Mouse (Mus musculus) ES-E14 (cell line): ENCODE measurements around the gene Tanc2. TPM values are rescaled to one million over a fixed set of nuclear protein-coding genes. Genes with fewer than 3 reads are reported as not detected.

Experiments used
- DNase-seq: peaks from one replicate; pipeline ENCODE4 v3.0.0-alpha.2; 2013; ENCODE audit warnings: low read depth, low spot score
- H3K27ac ChIP-seq: 2 replicates; pipeline ENCODE4 v1.5.1; 2012; ENCODE audit warnings: low read depth, mild to moderate bottlenecking, low read length, moderate library complexity, mixed read lengths; ENCODE audit not compliant: poor library complexity, insufficient read depth, severe bottlenecking
- H3K36me3 ChIP-seq: 2 replicates; pipeline ENCODE4 v1.6.1; 2012; ENCODE audit warnings: mild to moderate bottlenecking, low read length, moderate library complexity, mixed read lengths; ENCODE audit not compliant: control insufficient read depth, poor library complexity, insufficient read depth, severe bottlenecking
- H3K4me1 ChIP-seq, 2 experiments: fragments of 150-350 bp in 1 of 2; sonication (generic) in 1 of 2; 2 replicates each; pipeline ENCODE4 v1.6.1; 2012; ENCODE audit warnings: low read length in 2 of 2, mild to moderate bottlenecking in 1 of 2, mixed read lengths in 1 of 2; ENCODE audit not compliant: control insufficient read depth in 2 of 2, insufficient read depth in 2 of 2, poor library complexity in 1 of 2
- H3K4me3 ChIP-seq, 2 experiments: fragments of 150-350 bp in 1 of 2; sonication (generic) in 1 of 2; 2 replicates each; pipeline ENCODE4 v1.5.1; 2012; ENCODE audit warnings: low read length in 2 of 2, low read depth in 1 of 2, mild to moderate bottlenecking in 1 of 2, mixed read lengths in 1 of 2; ENCODE audit not compliant: insufficient read depth in 1 of 2, poor library complexity in 1 of 2, severe bottlenecking in 1 of 2
- H3K9ac ChIP-seq: 2 replicates; pipeline ENCODE4 v1.6.1; 2012; ENCODE audit warnings: low read depth, mild to moderate bottlenecking, low read length, mixed read lengths; ENCODE audit not compliant: poor library complexity, insufficient read depth, severe bottlenecking
- H3K9me3 ChIP-seq: fragments of 150-350 bp; sonication (generic); 2 replicates; pipeline ENCODE4 v1.6.1; 2012; ENCODE audit warnings: low read depth, mild to moderate bottlenecking, low read length; ENCODE audit not compliant: control insufficient read depth, insufficient read depth
- CHD2 ChIP-seq: IDR thresholded peaks from 2 replicates; pipeline ENCODE4 v1.6.1; 2014; ENCODE audit warnings: mild to moderate bottlenecking, low read depth, low read length, inconsistent platforms
- HCFC1 ChIP-seq: IDR thresholded peaks from 2 replicates; pipeline ENCODE4 v1.6.1; 2012; ENCODE audit warnings: low read length, inconsistent platforms, borderline replicate concordance; ENCODE audit not compliant: insufficient read depth
- MAFK ChIP-seq: IDR thresholded peaks from 2 replicates; pipeline ENCODE4 v1.6.1; 2014; ENCODE audit warnings: mild to moderate bottlenecking, low read depth, low read length, inconsistent platforms; ENCODE audit not compliant: insufficient read depth
- ZC3H11A ChIP-seq: IDR thresholded peaks from 2 replicates; pipeline ENCODE4 v1.6.1; 2012; ENCODE audit warnings: low read depth, mild to moderate bottlenecking, inconsistent platforms, low read length, borderline replicate concordance
- ZNF384 ChIP-seq: IDR thresholded peaks from 2 replicates; pipeline ENCODE4 v1.6.1; 2012; ENCODE audit warnings: low read depth, low read length, inconsistent platforms
- in situ Hi-C, 2 experiments: fragments of 600-800 bp; cut with MboI; formaldehyde crosslinking; loops; one replicate each; pipeline ENCODE4 v1.15.1; 2025; ENCODE audit warnings: low sequenced_read_pairs in 2 of 2, inconsistent platforms in 1 of 2; ENCODE audit not compliant: unreplicated experiment in 2 of 2
- total RNA-seq: library from RNA; depleted of rRNA; stranded (reverse); fragments of 300-350 nt; gene quantifications from 2 replicates; pipeline ENCODE4 v1.2.3, GENCODE M21; 2012

Gene Tanc2
- total RNA-seq, 1 experiment = 5.8 TPM

DNA sequence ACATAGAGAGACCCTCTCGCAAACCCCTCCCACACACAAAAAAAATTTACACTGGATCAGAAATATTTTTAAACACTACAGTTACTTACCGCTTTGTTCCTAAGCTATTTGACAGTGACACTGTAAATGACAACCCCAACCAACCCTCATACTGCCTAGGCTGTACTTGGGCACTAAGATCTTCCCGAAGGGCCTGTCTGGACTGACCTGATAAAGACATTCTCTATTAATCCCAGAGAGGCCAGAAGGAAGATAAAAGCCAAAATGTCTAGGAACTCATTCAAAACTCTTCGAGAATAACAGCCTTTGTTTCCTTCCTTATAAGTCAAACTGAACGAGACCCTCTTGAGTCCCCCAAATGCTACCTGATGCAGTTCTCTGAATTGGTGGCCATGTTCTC lies 331.5 kb downstream of the Tanc2 start:
- TF ChIP-seq CHD2 = no peak
- no peak for TF ChIP-seq MAFK
- TF ChIP-seq HCFC1 = no peak
- no peak for TF ChIP-seq ZNF384
- TF ChIP-seq ZC3H11A = no peak
- Histone ChIP-seq H3K9me3 (no peaks in the 10 kb centered on the region), H3K9ac (no peak overlapping the region), H3K4me3 (no peak overlapping the region), H3K36me3 (no peaks in the 10 kb centered on the region), H3K4me1 (no peaks in the 10 kb centered on the region), H3K27ac (no peak overlapping the region)
- no peak for DNase-seq
- in situ Hi-C loops = loop anchor here in 1 of 2 experiments (25.0 kb wide), 1 partner anchor 559 kb away; no protein-coding TSS in a partner anchor

DNA sequence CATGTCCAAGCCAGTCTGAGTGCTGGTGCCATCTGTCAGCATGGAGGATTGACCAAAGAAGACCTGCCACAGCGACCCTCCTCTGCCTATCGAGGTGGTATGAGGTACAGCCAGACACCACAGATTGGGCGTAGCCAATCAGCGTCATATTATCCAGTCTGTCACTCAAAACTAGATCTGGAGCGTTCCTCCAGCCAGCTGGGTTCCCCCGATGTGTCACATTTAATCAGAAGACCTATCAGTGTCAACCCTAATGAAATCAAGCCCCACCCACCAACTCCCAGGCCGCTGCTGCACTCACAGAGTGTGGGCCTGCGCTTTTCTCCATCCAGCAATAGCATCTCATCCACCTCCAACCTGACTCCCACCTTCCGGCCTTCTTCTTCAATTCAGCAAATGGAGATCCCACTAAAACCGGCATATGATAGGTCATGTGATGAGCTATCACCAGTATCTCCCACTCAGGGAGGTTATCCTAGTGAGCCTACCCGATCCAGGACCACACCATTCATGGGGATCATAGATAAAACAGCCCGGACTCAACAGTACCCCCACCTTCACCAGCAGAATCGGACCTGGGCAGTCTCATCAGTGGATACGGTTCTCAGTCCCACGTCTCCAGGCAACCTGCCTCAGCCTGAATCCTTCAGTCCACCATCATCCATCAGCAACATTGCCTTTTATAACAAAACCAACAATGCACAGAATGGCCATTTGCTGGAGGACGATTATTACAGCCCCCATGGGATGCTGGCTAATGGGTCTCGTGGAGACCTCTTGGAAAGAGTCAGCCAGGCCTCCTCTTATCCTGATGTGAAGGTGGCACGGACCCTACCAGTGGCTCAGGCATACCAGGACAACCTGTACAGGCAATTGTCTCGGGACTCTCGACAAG lies 333.2 kb downstream of the Tanc2 start:
- Histone ChIP-seq H3K27ac (no peak overlapping the region), H3K36me3 (no peaks in the 10 kb centered on the region), H3K9ac (no peak overlapping the region), H3K4me1 (no peaks in the 10 kb centered on the region; a peak in 1 of 4 replicates), H3K4me3 (no peak overlapping the region), H3K9me3 (no peaks in the 10 kb centered on the region)
- no peak for DNase-seq
- in situ Hi-C loops = loop anchor here in 1 of 2 experiments (25.0 kb wide), 1 partner anchor 561 kb away; no protein-coding TSS in a partner anchor
- no peak for TF ChIP-seq ZC3H11A

DNA sequence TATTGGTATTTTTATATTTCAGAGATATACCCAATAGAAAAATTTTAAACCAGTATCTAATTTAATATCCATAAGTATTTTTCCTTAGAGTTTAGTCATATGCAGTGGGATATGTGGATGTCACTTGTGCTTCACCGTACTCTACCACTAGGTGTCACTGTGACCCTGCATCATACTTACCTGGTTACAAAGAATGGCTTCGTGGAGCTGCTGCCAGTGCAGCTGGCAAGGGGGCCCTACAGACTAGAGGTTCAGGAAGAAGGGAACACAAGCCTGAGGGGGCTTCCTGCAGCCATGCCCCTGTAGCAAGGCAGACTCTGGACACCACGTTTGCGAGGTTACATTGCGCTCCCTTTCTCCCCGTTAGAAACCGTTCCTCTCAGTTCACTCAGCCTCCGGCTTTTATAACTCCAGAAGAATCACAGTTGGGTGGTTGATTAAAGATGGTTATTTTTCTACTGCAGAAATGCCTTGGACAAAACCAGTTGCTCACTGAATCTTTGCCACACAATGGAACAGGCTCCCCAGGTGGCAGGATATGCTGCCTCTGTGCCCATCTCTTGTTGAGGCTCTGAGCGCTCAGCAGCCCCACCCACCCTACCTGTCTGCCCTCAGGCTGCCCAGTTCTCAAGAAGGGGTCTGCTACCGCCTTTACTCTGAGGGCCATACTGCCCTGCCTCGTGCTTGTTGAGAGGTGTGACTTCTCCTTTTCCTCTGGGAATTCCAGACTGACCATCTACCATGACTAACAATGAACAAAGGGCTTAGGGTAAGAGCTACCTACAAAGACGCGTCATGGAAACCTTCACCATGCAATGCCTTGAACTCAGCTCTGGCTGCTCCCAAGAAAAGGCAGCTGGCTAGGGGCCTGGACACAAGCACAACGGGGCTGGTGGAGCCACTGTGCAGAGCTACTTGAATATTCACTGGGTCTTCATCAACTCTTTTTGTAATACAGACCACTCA lies 337.6 kb downstream of the Tanc2 start:
- in situ Hi-C loops = no loop called here
- H3K9me3 ChIP-seq = no peaks in the 10 kb centered on the region
- H3K4me3 ChIP-seq = no peak overlapping the region
- no peak overlapping the region for H3K9ac ChIP-seq
- TF ChIP-seq ZC3H11A (peak; percentile 95), ZNF384 (no peak)
- no peak for DNase-seq
- no peak overlapping the region for H3K27ac ChIP-seq
- no peaks in the 10 kb centered on the region; a peak in 1 of 4 replicates for H3K4me1 ChIP-seq
- no peaks in the 10 kb centered on the region for H3K36me3 ChIP-seq

DNA sequence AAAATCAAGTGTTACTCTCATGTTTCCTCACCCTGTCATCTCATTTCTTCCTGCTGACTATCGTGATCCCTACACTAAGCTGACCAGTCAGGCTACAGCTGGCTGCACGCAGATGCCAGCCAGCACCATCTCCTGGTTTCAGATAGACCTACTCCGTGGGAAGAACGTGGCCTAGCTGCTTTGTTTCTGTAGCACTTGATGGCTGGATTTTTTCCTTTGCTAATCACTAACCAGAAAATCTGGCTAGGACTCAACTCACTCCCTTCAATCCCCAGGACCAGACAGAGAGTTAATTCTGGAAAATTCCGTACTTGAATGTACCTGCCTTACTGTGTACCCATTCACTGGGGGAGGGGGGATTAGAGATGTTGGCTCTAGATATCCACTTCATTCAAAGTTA lies 338.4 kb downstream of the Tanc2 start:
- no peak overlapping the region for H3K4me3 ChIP-seq
- H3K9ac ChIP-seq = no peak overlapping the region
- DNase-seq = no peak
- no peak overlapping the region for H3K27ac ChIP-seq
- no peaks in the 10 kb centered on the region for H3K9me3 ChIP-seq
- no peak for TF ChIP-seq CHD2
- TF ChIP-seq ZNF384 = no peak
- no peak for TF ChIP-seq MAFK
- no peak for TF ChIP-seq ZC3H11A
- no peak for TF ChIP-seq HCFC1
- H3K4me1 ChIP-seq = no peaks in the 10 kb centered on the region; a peak in 1 of 4 replicates
- no peaks in the 10 kb centered on the region for H3K36me3 ChIP-seq
- in situ Hi-C loops = no loop called here
